8 mouse cellular contexts compared by ENCODE assay signal in the genomic region with DNA sequence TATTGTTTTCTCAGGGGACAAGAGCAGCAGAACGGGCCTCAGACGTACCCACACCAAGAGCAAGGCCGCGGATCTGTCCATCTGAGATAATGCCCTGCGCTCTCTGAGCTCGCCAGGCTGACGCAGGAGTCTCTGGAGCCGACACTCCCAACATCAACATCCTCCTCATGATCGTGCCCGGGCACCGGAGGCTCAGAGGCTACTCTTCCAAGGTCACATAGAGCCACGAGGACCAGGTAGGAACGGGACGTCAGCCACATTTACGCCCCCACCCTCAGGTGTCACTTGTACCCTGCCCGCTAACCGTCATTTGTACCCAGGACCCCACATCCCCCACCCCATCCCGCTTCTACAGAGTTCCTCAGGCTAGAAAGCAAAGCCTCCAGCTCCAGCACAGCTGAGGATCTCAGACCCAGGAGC. TPM values are rescaled to one million over a fixed set of nuclear protein-coding genes. Genes with fewer than 3 reads are reported as not detected.
DNase-seq lines count a peak whose midpoint lies in the region; ATAC-seq and TF ChIP-seq lines count a peak whose summit lies in the region.

No protein-coding gene starts in this region.

- no peak for TF ChIP-seq POLR2A in limb, embryonic 14.5 days (IDR thresholded peaks at IDR 0.05; ENCODE audit: borderline replicate concordance, extremely low read depth, insufficient read depth, insufficient read length)

- peak; percentile 25 for ATAC-seq in activated CD4-positive, CD25-positive, alpha-beta regulatory T cell, adult 4 months
- peak; percentile 75 for ATAC-seq in forebrain, embryonic 11.5 days (replicated peaks; ENCODE audit: low FRiP score)
- peak; percentile 45 for ATAC-seq in limb, embryonic 14.5 days (ENCODE audit: low FRiP score, low read depth)
- ATAC-seq in midbrain, embryonic 11.5 days (ENCODE audit: low FRiP score) = peak; percentile 74

- peak; percentile 52 for DNase-seq in kidney, adult 9 months
- DNase-seq in kidney, adult 8-10 months = no peak
- DNase-seq in forebrain, embryonic 11.5 days (ENCODE audit: low spot score) = peak; percentile 71
- no peak for DNase-seq in limb, embryonic 14.5 days (ENCODE audit: low spot score)
- DNase-seq in midbrain, embryonic 11.5 days (ENCODE audit: low spot score, missing footprints) = no peak
- no peak for DNase-seq in right cerebral cortex, postnatal 4 days
- DNase-seq in T-cell, adult 2 months (ENCODE audit: low spot score) = no peak

- no peaks in the 10 kb centered on the region for H3K36me3 ChIP-seq in forebrain, embryonic 11.5 days (ENCODE audit: control insufficient read depth, insufficient read depth, low read length)
- H3K36me3 ChIP-seq in limb, embryonic 14.5 days (ENCODE audit: control insufficient read depth, insufficient read depth, low read length) = no peaks in the 10 kb centered on the region
- no peaks in the 10 kb centered on the region for H3K36me3 ChIP-seq in midbrain, embryonic 11.5 days (ENCODE audit: control insufficient read depth, insufficient read depth, low read length)

- H3K4me2 ChIP-seq in forebrain, embryonic 11.5 days (ENCODE audit: low read depth, low read length, severe bottlenecking) = peak overlapping the region; percentile 94
- H3K4me2 ChIP-seq in limb, embryonic 14.5 days (replicated peaks; ENCODE audit: low read depth, low read length, severe bottlenecking) = peak overlapping the region; percentile 82
- H3K4me2 ChIP-seq in midbrain, embryonic 11.5 days = peak overlapping the region; percentile 85

- peak overlapping the region; percentile 50 for H3K4me3 ChIP-seq in forebrain, embryonic 11.5 days (ENCODE audit: low read depth, low read length)
- H3K4me3 ChIP-seq in limb, embryonic 14.5 days (replicated peaks; ENCODE audit: low read length) = peak overlapping the region; percentile 74
- peak overlapping the region; percentile 63 for H3K4me3 ChIP-seq in midbrain, embryonic 11.5 days (ENCODE audit: low read depth, low read length)

- no peaks in the 10 kb centered on the region for H3K27me3 ChIP-seq in forebrain, embryonic 11.5 days (ENCODE audit: control insufficient read depth, insufficient read depth, low read length)
- no peaks in the 10 kb centered on the region for H3K27me3 ChIP-seq in limb, embryonic 14.5 days (ENCODE audit: control insufficient read depth, insufficient read depth, low read length)
- H3K27me3 ChIP-seq in midbrain, embryonic 11.5 days (ENCODE audit: control insufficient read depth, insufficient read depth, low read length) = no peaks in the 10 kb centered on the region

- WGBS in forebrain, embryonic 11.5 days = 1% methylated on average over 18 of the region's 18 CpGs
- 0% methylated on average over 17 of the region's 18 CpGs for WGBS in limb, embryonic 14.5 days
- under 1% methylated on average over 18 of the region's 18 CpGs for WGBS in midbrain, embryonic 11.5 days

- no peak overlapping the region for H3K27ac ChIP-seq in forebrain, embryonic 11.5 days (ENCODE audit: low read depth, low read length)
- H3K27ac ChIP-seq in limb, embryonic 14.5 days (replicated peaks; ENCODE audit: low read depth, low read length) = peak overlapping the region; percentile 28; the same call in 1 of the 2 replicates
- peak overlapping the region; percentile 32; the same call in 1 of the 2 replicates for H3K27ac ChIP-seq in midbrain, embryonic 11.5 days (ENCODE audit: low read depth, low read length)

- peaks cover 2% of the 10 kb centered on the region; the same call in 1 of the 2 replicates for H3K4me1 ChIP-seq in forebrain, embryonic 11.5 days (replicated peaks; ENCODE audit: control insufficient read depth, insufficient read depth, low read length)
- peaks cover 8% of the 10 kb centered on the region for H3K4me1 ChIP-seq in limb, embryonic 14.5 days (ENCODE audit: control insufficient read depth, insufficient read depth, low read length)
- H3K4me1 ChIP-seq in midbrain, embryonic 11.5 days (ENCODE audit: control insufficient read depth, insufficient read depth, low read length) = peaks cover 20% of the 10 kb centered on the region

- H3K9me3 ChIP-seq in forebrain, embryonic 11.5 days (ENCODE audit: control insufficient read depth, low read length) = no peaks in the 10 kb centered on the region
- no peaks in the 10 kb centered on the region for H3K9me3 ChIP-seq in limb, embryonic 14.5 days (ENCODE audit: control insufficient read depth, low read length)
- no peaks in the 10 kb centered on the region for H3K9me3 ChIP-seq in midbrain, embryonic 11.5 days (ENCODE audit: control insufficient read depth, low read length)

- H3K9ac ChIP-seq in forebrain, embryonic 11.5 days (ENCODE audit: low read length) = peak overlapping the region; percentile 67
- peak overlapping the region; percentile 72 for H3K9ac ChIP-seq in limb, embryonic 14.5 days (ENCODE audit: low read depth, low read length, severe bottlenecking)
- H3K9ac ChIP-seq in midbrain, embryonic 11.5 days (ENCODE audit: low read length) = peak overlapping the region; percentile 69

RNA-seq across cellular contexts. Expression of gene 1700037H04Rik, which starts 0.4 kb away (rescaled TPM):
- 10 to 100 TPM; 37.7 to 47.8 TPM for polyA plus RNA-seq in activated CD4-positive, CD25-positive, alpha-beta regulatory T cell, adult 4 months (2017; shearing (Covaris generic))
- polyA plus RNA-seq in forebrain, embryonic 11.5 days (2014; fragmentation: Nextera tagmentation; extraction: Ambion mirVana) = 122 and 132 TPM in 2 replicates
- 62.7 and 76.1 TPM in 2 replicates for polyA plus RNA-seq in limb, embryonic 14.5 days (2012; rRNA removed)
- polyA plus RNA-seq in limb, embryonic 14.5 days (2014; fragmentation: Nextera tagmentation; extraction: Ambion mirVana) = 59.4 and 67.4 TPM in 2 replicates
- 112 and 122 TPM in 2 replicates for polyA plus RNA-seq in midbrain, embryonic 11.5 days (2014; fragmentation: Nextera tagmentation; extraction: Ambion mirVana)

RNA-seq across cellular contexts. Expression of gene Cenpb, which starts 20.4 kb away (rescaled TPM):
- 1 to 10 TPM; 3.0 to 3.1 TPM for polyA plus RNA-seq in activated CD4-positive, CD25-positive, alpha-beta regulatory T cell, adult 4 months (2017; shearing (Covaris generic))
- 12.3 and 13.7 TPM in 2 replicates for polyA plus RNA-seq in forebrain, embryonic 11.5 days (2014; fragmentation: Nextera tagmentation; extraction: Ambion mirVana)
- 48.3 and 56.4 TPM in 2 replicates for polyA plus RNA-seq in limb, embryonic 14.5 days (2012; rRNA removed)
- polyA plus RNA-seq in limb, embryonic 14.5 days (2014; fragmentation: Nextera tagmentation; extraction: Ambion mirVana) = 9.2 and 12.2 TPM in 2 replicates
- 8.7 and 9.5 TPM in 2 replicates for polyA plus RNA-seq in midbrain, embryonic 11.5 days (2014; fragmentation: Nextera tagmentation; extraction: Ambion mirVana)

RNA-seq across cellular contexts. Expression of gene Gm11037, which starts 26.2 kb away (rescaled TPM):
- polyA plus RNA-seq in activated CD4-positive, CD25-positive, alpha-beta regulatory T cell, adult 4 months (2017; shearing (Covaris generic)) = not detected
- not detected in 2 replicates for polyA plus RNA-seq in forebrain, embryonic 11.5 days (2014; fragmentation: Nextera tagmentation; extraction: Ambion mirVana)
- not detected in 2 replicates for polyA plus RNA-seq in limb, embryonic 14.5 days (2012; rRNA removed)
- polyA plus RNA-seq in limb, embryonic 14.5 days (2014; fragmentation: Nextera tagmentation; extraction: Ambion mirVana) = not detected in 2 replicates
- polyA plus RNA-seq in midbrain, embryonic 11.5 days (2014; fragmentation: Nextera tagmentation; extraction: Ambion mirVana) = not detected in 2 replicates

RNA-seq across cellular contexts. Expression of gene Cdc25b, which starts 27.2 kb away (rescaled TPM):
- polyA plus RNA-seq in activated CD4-positive, CD25-positive, alpha-beta regulatory T cell, adult 4 months (2017; shearing (Covaris generic)) = 10 to 100 TPM; 90.4 to 96.2 TPM
- 92.2 and 93.0 TPM in 2 replicates for polyA plus RNA-seq in forebrain, embryonic 11.5 days (2014; fragmentation: Nextera tagmentation; extraction: Ambion mirVana)
- polyA plus RNA-seq in limb, embryonic 14.5 days (2012; rRNA removed) = 76.4 and 88.9 TPM in 2 replicates
- 52.1 and 56.2 TPM in 2 replicates for polyA plus RNA-seq in limb, embryonic 14.5 days (2014; fragmentation: Nextera tagmentation; extraction: Ambion mirVana)
- polyA plus RNA-seq in midbrain, embryonic 11.5 days (2014; fragmentation: Nextera tagmentation; extraction: Ambion mirVana) = 122 and 130 TPM in 2 replicates

RNA-seq across cellular contexts. Expression of gene Spef1, which starts 27.6 kb away (rescaled TPM):
- polyA plus RNA-seq in activated CD4-positive, CD25-positive, alpha-beta regulatory T cell, adult 4 months (2017; shearing (Covaris generic)) = 1 to 10 TPM in 1 of 2 experiments, not detected in 1; 1.3 TPM
- polyA plus RNA-seq in forebrain, embryonic 11.5 days (2014; fragmentation: Nextera tagmentation; extraction: Ambion mirVana) = 9.3 and 10.3 TPM in 2 replicates
- 16.3 and 18.2 TPM in 2 replicates for polyA plus RNA-seq in limb, embryonic 14.5 days (2012; rRNA removed)
- polyA plus RNA-seq in limb, embryonic 14.5 days (2014; fragmentation: Nextera tagmentation; extraction: Ambion mirVana) = 6.7 and 8.1 TPM in 2 replicates
- 6.3 and 7.1 TPM in 2 replicates for polyA plus RNA-seq in midbrain, embryonic 11.5 days (2014; fragmentation: Nextera tagmentation; extraction: Ambion mirVana)

Comparison
In these comparisons a context has a peak if more than half of its experiments do, and no peak if none do; other contexts are left out.
1. DNase-seq: peak in kidney, adult 9 months (single experiment) and forebrain, embryonic 11.5 days (single experiment); none in kidney, adult 8-10 months (0 of 2), limb, embryonic 14.5 days (single experiment), midbrain, embryonic 11.5 days (single experiment), right cerebral cortex, postnatal 4 days (single experiment) and T-cell, adult 2 months (single experiment).
2. ATAC-seq: peak in every context shown above with its lines; median percentile 75 in forebrain, embryonic 11.5 days; 74 in midbrain, embryonic 11.5 days; 45 in limb, embryonic 14.5 days; 25 in activated CD4-positive, CD25-positive, alpha-beta regulatory T cell, adult 4 months.
3. Peak in every context shown above with its lines, with median percentiles within 50 percentile points of each other: H3K4me2 ChIP-seq, H3K4me3 ChIP-seq and H3K9ac ChIP-seq.